Comparison of ENCODE assay signal across 22 mouse cellular contexts in the genomic region with DNA sequence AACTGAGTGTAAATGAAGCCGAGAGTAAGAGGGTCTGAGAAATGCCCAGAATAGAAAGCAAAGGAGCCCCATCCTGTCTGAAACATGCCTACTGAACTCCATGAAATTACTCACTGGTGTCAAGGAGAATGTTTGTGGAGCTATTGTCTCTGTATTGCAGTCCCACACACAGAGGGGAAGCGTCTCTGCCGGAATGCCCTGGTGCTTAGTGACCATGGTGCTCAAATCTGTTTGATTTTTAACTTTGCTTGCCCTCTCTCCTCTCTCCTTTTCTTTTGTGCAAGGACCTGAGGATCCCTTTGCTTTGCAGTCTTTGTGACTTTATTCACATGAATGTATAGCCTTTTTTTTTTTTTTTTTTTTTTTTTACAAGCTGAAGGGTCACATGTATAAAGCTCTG. TPM values are rescaled to one million over a fixed set of nuclear protein-coding genes. Genes with fewer than 3 reads are reported as not detected.
"Had no signal": no experiment of that assay in that cellular context is flagged by ENCODE, and none has a peak within 500 bp of the region (broad histone marks: within the 10 kb centered on the region; RNA-seq: fewer than 3 reads in every experiment).

No protein-coding gene starts in this region.

- DNase-seq: kidney, adult 2 months; kidney, postnatal 25 days; layer of hippocampus, adult 9-11 months; liver; lung, adult 18-20 months; lung, postnatal 10 days; lung, postnatal 36 days; retina, postnatal 1 day; right cerebral cortex, postnatal 25 days; thymus, adult 18-20 months; thymus, postnatal 36 days had no signal

- ATAC-seq: liver, embryonic 12.5 days had no signal

- H3K9me3 ChIP-seq: limb, embryonic 10.5 days; limb, embryonic 13.5 days; liver, embryonic 12.5 days; liver, embryonic 15.5 days; lung, embryonic 15.5 days; megakaryocyte, embryonic 14.5 days; midbrain, embryonic 12.5 days; neural tube, embryonic 12.5 days had no signal

- H3K36me3 ChIP-seq: limb, embryonic 10.5 days; limb, embryonic 13.5 days; liver, embryonic 12.5 days; liver, embryonic 15.5 days; lung, embryonic 15.5 days; midbrain, embryonic 12.5 days; neural tube, embryonic 12.5 days had no signal

- H3K9ac ChIP-seq: limb, embryonic 13.5 days; liver, embryonic 12.5 days; liver, embryonic 15.5 days; lung, embryonic 15.5 days; midbrain, embryonic 12.5 days; neural tube, embryonic 12.5 days had no signal

- H3K27me3 ChIP-seq: limb, embryonic 13.5 days; liver, embryonic 12.5 days; liver, embryonic 15.5 days; lung, embryonic 15.5 days; megakaryocyte, embryonic 14.5 days; midbrain, embryonic 12.5 days; neural tube, embryonic 12.5 days had no signal

- H3K4me2 ChIP-seq: limb, embryonic 13.5 days; liver, embryonic 12.5 days; liver, embryonic 15.5 days; lung, embryonic 15.5 days; midbrain, embryonic 12.5 days; neural tube, embryonic 12.5 days had no signal

- H3K4me3 ChIP-seq: layer of hippocampus, adult 2 months; limb, embryonic 10.5 days; limb, embryonic 13.5 days; liver, embryonic 12.5 days; liver, embryonic 15.5 days; lung, embryonic 15.5 days; megakaryocyte, embryonic 14.5 days; midbrain, embryonic 12.5 days; neural tube, embryonic 12.5 days had no signal

- H3K4me1 ChIP-seq: limb, embryonic 10.5 days; limb, embryonic 13.5 days; liver, embryonic 12.5 days; liver, embryonic 15.5 days; lung, embryonic 15.5 days; megakaryocyte, embryonic 14.5 days; neural tube, embryonic 12.5 days had no signal

- H3K27ac ChIP-seq: kidney, postnatal 0 days; layer of hippocampus, adult 2 months; limb, embryonic 10.5 days; limb, embryonic 13.5 days; liver, embryonic 12.5 days; liver, embryonic 15.5 days; lung, embryonic 15.5 days; midbrain, embryonic 12.5 days; neural tube, embryonic 12.5 days had no signal

RNA-seq across cellular contexts. Expression of a gene that starts 28.8 kb away (rescaled TPM):
- total RNA-seq: neutrophil, adult 5-6 weeks had no signal
